Mouse (Mus musculus): Measurements from ENCODE around the gene Ctnnbip1.

Ctnnbip1 gene

DNA sequence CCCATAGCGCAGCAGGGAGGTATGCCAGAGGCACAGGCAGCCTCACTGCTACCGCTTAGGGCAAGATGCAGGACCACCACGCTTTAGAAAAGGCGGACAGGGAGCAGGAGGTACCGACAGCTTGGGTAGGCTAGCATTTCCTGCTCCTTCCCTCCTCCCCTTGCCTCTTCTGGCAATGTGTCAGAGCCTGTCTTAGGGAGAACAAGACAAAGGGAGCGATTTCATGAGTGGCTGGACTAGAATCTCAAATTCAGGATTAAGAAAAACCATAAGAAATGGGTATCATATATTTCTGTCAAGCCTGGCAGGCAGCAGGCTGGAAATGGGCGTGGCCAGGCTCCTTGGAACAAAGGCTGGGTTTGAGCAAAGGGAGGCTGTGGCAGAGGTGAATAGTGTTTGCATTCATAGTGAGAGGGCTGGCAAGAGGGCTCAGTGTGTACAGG, 44.9 kb downstream of the Ctnnbip1 start:
- no peak for DNase-seq

DNA sequence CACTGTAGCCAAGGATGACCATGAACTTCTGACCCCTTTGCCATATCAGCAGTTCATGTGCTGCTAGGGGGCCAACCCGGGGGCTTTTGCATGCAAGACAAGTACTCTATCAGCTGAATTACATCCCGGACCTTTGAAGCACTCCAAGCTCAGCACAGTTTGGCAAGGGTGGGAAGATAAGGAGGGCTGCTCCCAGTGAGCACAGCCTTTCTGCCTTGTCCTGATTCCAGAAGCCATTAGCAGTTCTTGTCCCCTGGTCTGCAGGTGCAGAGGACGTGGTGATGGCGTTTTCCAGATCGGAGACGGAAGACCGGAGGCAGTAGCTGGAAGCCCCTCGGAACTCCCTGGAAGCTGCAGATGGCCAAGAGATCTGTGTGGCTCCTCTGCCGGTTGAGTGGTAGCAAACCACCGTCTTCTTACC, 45.9 kb downstream of the Ctnnbip1 start:
- no peak for DNase-seq

DNA sequence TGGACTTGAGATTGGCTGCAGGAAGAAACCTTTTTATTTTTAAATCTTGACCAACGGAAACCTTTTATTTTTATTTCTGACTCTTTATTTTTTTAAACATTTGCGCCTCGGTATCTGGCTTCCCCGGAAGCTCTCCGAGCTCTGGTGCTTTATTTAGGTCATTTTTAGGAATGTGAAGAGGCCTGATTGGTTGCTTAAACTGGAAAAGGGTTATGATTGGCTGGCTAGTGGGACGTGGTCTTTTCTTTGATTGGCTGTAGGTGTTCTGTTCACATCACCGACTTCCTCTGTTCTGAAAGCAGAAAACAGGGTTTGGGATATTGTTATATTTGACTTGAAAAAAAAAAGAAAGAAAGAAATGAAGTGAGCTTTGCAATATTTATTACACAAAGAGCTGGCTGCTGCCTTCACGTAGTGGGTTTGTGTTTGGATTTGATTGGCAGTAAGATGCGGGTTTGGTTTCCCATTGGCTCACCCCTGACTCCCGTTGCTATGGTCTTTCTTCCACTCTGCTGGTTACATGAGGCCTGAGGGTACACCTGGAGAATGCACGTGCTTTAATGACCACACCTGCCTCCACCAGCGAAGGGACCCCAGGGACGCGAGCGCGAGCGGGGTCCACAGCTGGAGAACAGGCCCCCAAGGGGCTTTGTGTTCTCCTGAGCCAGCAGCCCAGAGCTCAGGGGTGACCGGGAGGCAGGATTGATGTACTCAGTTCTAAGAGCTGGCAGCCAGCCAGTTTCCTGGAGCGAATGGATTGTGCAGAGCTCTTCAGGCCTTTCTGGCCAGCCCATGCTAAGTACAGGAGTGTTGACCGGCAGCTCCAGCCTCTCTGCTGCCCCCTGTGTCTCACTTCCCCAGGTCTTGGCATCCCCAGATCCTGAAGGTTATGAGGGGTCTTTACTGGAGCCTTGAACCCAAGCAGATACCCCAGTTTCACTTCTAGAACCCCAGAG, 46.7 kb downstream of the Ctnnbip1 start:
- DNase-seq: no peak

DNA sequence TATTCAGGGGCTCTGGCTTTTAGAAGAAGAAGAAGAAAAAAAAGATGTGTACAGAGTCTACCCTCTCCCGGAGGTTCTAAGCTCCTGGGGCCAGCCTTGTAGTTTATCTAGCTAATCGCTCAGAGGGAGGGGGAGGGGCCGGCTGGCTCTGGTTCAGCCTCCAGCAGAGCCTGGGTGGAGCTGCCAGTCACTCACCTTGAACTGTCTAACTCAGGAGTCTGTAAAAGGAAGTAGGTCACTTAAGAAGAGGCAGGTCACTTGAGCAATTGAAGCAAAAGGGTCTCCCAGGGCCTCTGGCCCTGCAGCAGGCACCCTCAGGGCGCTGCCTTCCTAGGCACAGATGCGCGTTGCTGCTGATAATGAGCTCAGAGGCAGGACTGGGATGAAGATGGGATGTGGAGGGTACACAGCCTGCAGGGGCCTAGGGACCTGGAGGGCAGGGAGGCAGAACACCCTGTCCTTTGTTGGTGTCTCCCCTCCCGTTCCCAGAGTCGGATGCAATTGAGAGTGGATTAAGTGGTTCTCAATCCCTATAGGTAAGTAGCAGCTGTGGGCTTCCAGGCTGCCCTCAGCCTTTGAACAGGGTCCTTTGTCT, 49.5 kb downstream of the Ctnnbip1 start:
- no peak for DNase-seq

DNA sequence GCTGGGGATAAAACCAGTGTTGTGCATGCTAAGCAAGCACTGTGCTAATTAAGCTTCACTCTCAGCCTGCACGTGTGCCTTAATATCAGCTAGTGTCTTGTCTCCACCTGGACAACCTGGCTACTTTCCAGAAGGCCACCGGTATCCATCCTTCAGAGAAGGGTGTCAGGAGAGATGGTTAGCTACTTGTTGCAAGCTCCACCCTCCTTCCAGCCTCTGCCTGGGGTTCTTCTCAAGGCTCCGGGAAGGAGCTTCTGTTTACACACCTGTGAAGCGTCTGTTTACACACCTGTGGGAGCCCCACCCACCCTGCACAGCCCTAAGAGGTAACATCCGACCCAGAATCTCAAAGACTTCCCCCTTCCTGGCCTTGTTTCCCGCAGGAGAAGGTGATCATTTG, 50.6 kb downstream of the Ctnnbip1 start:
- DNase-seq: no peak

DNA sequence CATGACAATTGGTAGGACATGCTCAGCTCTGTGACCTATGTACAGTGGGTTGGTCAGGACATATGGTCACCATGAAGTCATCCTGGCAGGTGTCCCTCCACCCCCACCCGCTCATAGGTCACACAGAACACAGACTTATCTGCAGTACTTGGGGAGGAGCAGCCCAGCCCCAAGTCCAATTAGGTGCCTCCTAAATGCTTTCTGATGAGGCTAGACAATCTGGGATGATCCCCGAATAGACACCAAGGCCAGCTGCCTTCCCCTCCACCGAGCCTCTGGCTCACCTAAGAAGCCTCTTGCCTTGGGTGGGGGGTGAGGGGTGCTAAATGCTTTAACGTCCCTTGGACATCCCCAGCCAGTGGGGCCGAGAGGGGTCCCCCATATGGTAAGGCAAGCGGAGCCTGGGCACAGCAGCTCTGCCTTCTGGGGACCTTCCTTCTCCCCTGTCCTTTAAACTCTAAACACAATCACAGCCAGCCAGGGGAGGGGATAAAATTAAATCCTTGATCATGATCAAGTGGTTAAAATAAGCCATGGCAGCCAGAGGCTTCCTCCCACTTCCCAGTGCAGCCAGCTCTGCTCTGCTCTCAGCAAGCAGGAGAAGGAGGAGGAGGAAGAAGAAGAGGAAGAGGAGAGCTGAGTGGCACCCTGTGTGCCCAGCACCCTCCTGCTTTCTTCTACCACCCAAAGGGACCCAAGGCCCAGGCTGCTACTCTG, 51.9 kb downstream of the Ctnnbip1 start:
- DNase-seq: no peak

DNA sequence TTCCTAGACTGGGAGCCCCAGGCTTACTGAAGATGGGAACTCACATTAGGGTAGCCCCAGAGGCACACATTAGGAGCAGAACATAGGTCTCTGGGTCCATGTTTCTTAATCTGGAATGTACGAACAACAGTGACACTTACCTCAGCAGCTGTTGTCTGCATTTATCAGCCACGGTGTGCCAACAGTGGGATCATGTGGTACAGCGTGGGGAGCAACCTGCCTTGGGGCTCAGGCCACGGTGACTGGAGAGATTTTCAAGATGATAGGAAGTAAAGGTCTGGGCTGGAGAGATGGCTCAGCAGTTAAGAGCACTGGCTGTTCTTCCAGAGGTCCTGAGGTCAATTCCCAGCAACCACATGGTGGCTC, 52.4 kb downstream of the Ctnnbip1 start:
- DNase-seq: no peak

DNA sequence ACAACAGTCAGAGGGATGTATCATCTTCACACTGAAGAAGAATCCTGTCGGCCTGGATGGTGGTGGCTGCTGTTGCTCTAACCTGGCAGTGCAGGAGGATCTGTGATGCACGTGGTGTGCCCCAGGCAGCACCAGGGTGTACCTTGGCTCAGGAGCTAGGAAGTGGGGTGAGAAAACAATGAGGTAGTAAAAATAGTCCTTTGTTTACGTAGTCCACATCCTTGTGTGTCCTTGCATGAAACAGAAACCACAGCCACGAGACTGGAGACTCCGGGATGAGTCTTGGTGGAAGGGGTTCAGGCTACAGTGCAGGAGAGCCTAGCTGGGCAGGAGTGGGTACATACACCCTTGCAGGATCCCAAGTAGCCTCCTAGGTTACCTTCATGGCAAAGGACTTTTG, 53.2 kb downstream of the Ctnnbip1 start:
- DNase-seq: no peak

DNA sequence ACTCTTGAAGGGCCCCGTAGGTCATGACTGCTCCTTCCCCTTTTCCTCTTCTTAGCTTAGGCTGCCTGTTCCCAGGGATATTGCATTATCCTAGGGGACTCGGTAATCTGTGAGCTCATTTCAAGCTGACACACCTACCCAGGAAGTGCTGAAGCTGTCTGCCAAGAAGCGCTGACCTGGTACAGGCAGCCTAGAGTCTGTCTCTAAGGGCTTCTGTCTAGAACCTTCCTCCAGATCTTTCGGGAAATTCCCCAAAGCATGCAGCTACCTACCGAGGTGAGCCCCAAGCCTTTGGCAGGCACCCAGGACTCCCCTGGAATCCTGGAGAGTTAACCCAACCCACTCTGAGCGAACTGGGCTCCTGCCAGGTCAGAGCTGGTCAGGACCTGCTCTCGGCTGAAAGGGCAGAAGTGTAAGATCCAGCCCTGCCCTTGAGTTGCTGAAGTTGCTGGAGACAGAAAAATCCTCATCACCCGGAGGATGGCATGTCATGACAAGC, 53.7 kb downstream of the Ctnnbip1 start:
- no peak for DNase-seq

DNA sequence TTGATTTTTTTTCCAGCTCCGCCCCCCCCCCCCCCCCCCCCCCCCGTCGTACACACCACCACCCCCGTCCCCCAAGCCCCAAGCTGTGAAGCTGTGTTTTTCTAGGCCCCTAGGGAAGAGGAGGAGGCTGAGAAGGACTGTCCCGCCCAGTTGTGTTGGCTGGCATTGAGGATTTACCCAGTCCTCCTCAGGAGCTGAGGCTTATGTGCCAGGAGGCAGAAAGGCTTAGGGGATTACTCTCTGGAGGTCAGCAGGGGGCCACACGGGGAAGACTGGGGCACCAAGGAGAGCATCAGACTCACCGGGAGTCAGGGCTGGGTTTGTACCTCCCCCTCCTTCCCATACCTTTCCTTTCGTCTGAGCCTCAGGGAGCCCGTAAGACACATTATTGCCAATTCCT, 54.4 kb downstream of the Ctnnbip1 start:
- no peak for DNase-seq

DNA sequence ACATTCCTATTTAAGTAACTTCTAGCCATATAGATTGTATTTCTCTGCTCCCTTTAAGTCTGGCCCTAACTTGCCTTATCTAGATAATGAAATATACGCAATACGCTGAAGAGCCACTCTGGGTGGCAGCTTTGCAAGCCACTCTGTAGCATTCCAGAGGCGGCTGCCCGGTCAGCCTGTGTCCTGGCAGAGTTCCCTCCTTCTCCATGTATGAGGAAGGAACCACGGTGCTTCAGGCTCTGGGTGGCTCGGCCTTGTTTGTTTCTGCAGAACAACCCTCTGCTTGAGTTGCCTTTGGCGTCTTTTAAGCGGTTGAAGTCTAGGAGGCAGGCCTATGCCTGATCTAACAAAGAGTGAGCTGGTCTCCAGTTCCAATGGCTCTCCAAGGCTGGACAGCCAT, 54.8 kb downstream of the Ctnnbip1 start:
- no peak for DNase-seq

DNA sequence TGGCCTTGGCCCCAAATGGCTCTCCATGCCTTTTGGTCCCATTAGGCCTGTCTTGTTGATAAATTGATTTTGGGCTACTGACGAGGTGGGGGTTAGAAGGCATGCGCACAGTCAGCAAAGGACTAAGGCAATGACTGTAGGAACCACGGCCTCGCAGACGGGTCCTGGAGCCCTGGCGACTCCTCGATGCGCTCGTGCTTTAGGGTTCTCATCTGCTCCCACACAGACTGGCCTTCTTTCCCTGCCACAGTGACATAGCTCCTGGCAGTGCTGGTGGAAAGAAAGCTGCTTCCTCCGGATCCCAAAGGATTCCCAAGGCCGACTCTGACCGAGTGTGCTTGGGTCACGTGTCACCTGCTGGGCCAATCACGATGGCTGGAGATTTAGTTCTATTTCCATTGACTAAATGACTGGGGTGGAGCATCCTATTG, 56.4 kb downstream of the Ctnnbip1 start:
- no peak for DNase-seq

DNA sequence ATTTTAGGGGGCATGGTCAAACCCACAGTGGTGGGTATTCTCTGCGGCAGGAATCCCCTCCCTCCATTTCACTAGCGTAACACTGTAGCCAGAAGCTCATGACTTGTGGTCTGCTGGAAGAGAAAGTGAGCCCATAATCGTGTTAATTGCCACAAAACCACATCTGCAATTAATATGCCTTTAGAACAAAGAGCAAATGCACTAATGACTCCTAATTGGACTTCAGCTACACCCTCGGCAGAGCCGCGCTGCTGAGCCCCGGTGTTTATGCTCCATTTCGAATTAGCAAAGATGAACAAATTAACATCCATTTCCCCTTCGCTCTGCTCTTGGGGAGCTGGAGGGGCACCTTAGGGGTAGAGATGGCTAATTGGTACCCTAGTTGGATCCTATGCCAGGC, 58.0 kb downstream of the Ctnnbip1 start:
- DNase-seq: no peak

DNA sequence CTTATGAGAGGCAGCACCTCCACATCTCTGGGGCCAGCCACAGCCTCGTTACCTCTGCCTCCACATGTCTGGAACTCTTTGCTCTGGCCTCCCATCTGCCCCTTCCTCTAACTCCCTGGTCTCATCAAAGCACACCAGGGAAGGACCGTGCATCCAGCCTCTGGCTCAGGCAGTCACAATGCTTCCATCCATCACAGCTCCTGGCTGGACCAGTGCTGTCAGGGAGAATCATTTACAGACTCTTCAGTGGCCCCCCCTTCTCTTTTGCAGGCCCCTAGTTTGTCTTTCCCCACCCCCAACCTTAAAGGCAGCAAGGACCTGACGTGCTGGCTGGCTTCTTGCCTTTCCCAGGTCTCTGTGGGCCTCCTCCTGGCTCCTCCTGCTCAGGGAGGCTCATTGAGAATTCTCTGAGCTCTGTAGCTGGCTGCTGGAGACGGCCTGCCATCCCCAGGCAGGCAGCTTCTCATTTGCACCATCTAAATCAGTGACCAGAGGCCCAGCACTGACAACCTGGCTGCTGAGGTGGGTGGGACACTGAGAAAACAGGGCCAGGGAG, 59.0 kb downstream of the Ctnnbip1 start:
- no peak for DNase-seq

DNA sequence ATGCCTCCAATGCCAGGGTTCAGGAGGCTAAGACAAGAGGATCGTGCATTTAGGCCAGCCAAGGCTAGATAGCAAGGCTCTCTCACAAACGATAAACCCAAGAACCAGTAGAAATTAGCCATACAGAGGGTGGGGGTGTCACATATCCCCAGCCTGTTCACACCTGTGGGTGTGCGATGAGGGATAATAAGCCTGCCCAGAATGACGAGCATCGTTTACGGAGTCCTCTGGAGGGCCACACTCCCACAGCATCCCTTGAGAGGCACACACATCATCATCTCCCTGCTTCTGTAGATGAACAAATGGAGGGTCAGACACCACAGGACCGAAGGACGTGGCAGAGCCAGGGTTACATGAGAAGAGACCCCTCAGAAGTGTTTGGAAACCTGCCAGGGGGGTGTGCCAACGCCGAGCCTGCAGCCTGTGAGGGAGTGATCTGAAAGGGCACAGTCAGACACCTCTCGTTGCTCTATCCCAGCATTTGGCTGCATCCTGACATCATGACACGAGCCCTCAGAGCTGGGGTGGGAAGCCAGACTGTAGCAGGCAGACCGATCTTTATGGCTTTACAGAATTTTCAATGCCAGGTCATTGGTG, 60.1 kb downstream of the Ctnnbip1 start:
- DNase-seq: no peak

DNA sequence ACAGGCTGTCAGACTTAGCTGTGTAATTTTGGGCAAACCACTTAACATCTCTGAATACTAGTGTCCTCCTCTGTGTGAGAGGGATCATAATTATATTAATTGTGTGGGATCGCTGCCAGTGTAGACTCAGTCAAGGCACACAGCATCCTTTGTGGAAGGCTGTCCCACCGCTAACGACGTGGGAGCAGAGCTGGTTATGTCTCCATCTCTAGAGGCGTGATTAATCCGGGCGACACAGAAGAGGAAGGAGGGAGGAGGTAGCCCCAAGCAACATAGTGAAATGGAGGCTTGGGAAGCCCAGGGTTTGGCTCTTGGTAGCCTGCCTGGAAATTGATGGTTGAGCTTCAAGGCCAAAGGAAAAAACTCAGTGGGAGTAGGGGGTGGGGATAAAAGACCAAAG, 60.8 kb downstream of the Ctnnbip1 start:
- no peak for DNase-seq

DNA sequence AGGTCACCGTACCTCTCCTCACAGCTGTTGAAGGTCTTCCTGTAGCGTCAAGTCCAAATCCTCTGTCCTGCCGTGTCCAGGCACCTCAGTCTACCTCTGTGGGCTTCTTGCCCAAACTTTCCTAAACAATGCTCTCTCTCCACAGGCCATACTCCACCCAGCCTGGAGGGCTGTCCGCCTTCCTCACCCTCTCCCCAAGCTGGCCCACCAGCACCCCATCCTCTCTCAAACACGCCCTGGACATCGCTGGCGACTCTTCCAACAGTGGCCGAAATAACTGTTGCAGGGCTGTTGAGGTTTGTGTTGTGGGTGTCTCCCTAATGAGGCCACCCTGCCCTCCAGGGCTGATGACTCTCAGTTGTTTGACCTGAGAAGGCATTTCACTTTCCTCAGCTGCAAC, 67.2 kb downstream of the Ctnnbip1 start:
- no peak for DNase-seq

DNA sequence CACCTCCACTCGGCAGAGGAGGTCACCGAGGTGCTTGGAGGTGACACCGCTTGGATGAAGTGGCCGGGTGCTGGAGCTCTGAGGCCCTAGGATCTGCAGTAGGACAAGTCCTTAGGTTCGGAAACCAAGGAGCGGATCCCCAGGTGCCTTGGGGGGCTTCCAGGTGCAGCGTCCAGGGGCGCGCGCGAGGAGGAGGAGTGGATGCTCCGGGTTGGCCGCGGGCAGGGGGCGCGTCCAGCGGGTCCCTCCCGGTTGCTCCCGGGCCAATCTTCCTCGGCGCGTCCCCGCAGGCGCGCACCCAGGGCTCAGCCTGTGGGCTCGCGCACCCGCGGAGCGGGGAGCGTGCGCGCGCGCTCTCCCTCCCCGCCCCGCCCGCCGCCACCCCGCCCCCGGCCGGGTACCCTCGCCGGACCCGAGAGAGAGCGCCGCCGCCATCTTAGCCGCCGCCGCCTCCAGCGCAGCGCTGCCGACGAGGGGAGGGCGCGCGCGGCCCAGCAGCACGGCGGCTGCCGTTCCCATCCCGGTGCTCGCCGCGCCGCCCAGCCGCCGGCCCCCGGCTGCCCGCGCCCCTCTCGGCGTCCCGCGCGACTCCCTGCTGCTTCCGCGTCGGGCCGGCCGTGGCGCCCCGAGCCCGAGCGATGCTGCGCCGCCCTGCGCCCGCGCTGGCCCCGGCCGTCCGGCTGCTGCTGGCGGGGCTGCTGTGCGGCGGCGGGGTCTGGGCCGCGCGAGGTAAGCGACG, 68.2 kb downstream of the Ctnnbip1 start, which contains the start of gene Clstn1:
Gene Clstn1, plus strand, starts transcription at position 425 of the 739 bp plus-strand sequence.
- DNase-seq: peak; percentile 37

DNA sequence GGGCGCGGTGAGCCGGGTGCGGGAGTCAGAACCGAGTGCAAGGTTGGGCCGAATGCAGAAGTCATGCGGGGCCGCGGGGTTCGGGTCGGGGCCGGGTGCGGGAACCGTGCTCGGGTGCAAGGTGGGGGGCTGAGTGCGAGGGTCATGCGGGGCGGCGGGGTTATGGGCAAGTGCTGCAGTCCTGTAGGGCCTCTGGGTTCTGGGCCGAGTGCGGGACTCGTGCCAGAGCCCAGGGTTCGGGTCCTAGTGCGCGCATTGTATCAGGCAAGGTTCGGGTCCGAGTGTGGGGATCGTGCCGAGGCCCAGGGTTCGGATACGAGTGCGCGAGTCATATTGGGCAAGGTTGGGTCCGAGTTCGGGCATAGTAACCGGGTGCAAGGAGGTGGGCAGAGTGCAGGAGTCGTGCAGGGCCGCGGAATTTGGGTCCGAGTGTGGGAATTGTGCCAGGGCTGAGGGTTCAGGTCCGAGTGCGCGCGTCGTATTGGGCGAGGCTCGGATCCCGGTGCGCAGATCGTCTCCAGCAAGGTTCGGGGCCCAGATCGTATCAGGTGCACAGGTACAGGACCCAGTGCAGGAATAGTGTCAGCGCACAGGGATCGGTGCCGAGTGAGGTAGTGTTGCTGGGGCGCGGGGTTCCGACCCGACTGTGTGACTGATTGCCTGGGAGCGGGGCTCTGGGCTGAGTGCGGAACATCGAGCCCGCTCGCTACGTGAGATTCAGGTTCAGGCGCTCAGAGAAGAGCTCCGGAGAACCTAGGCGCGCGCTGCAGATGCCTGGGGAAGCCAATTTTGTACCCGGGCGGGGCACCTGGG, 69.0 kb downstream of the Ctnnbip1 start:
- no peak for DNase-seq

DNA sequence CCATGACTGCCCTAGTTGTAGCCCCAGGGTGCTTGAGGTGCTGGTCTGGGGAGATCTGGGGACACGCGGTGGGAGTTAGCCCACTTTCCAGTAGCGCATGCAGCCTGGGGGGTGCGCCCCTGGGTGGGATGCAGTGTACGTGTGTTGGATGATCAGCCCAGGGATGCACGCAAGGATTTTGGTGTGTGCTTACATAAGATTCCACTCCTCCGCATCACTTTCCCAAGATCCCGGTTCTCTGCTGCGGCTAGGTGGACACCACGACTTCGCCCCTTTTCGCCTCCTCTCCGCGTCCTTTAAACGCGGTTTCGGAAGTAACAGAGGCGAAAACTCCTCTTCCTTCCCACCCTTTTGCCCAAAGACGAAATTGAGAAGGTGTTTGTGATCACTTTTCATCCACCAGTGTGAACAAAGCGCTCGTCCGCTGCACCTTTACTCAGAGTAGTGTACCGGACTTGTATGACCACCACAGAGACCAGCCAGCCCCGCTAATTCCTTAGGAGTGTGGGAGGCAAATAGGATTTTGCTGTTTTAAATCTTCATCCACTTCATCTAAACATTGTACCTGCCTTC, 69.6 kb downstream of the Ctnnbip1 start:
- no peak for DNase-seq

DNA sequence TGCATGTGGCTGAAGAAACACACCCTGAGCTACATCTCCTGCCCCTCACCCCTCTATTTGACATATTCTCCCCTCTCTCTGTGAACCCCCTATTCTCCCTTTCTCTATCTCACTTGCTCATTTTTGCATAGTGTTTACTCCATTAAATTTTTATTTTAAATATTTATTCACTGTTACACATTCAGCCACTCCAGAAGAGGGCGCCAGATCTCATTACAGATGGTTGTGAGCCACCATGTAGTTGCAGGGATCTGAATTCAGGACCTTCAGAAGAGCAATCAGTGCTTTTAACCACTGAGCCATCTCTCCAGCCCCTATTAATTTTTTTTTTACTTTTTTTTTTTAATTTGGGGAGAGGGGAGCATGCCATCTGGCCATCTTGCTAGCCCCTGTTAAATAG, 72.2 kb downstream of the Ctnnbip1 start:
- no peak for DNase-seq
